Comparison of ENCODE assay signal across 22 mouse cellular contexts in genomic region chr1:185851262-185851893, GRCm38 (mm10).
A peak's percentile ranks its signal among the peaks of the same experiment; 100 is the strongest.
DNase-seq lines count a peak whose midpoint lies in the region; ATAC-seq and TF ChIP-seq lines count a peak whose summit lies in the region.
"Had no signal": no experiment of that assay in that cellular context is flagged by ENCODE, and none has a peak within 500 bp of the region (broad histone marks: within the 10 kb centered on the region; RNA-seq: fewer than 3 reads in every experiment).

No protein-coding gene starts in this region.

- H3K9ac ChIP-seq in forebrain, embryonic 14.5 days (ENCODE audit: low read length): no peak overlapping the region
- no peak overlapping the region for H3K9ac ChIP-seq in forebrain, embryonic 11.5 days (ENCODE audit: low read length)
- no peak overlapping the region for H3K9ac ChIP-seq in midbrain, embryonic 14.5 days (replicated peaks; ENCODE audit: low read length)
- H3K9ac ChIP-seq in midbrain, postnatal 0 days (replicated peaks; ENCODE audit: low read length, poor library complexity, severe bottlenecking): no peak overlapping the region
- H3K9ac ChIP-seq in limb, embryonic 13.5 days: no peak overlapping the region
- H3K9ac ChIP-seq: embryonic facial prominence, embryonic 13.5 days; forebrain, embryonic 15.5 days; hindbrain, embryonic 12.5 days had no signal

- no peak for ATAC-seq in forebrain, embryonic 14.5 days
- no peak for ATAC-seq in forebrain, embryonic 11.5 days (replicated peaks; ENCODE audit: low FRiP score)
- no peak for ATAC-seq in midbrain, embryonic 14.5 days (ENCODE audit: low FRiP score, low TSS enrichment)
- ATAC-seq in midbrain, postnatal 0 days (ENCODE audit: low FRiP score): no peak
- ATAC-seq in limb, embryonic 13.5 days (ENCODE audit: low FRiP score, low read depth): peak; percentile 75
- ATAC-seq: forebrain, embryonic 15.5 days; hindbrain, embryonic 16.5 days had no signal

- peak; percentile 24 for DNase-seq in forebrain, embryonic 14.5 days (ENCODE audit: low spot score)
- DNase-seq in forebrain, embryonic 11.5 days (ENCODE audit: low spot score): no peak
- DNase-seq in midbrain, embryonic 14.5 days: peak; percentile 8
- no peak for DNase-seq in midbrain, postnatal 0 days (ENCODE audit: low spot score)
- DNase-seq in retina, postnatal 1 day: peak; percentile 11
- no peak for DNase-seq in right cerebral cortex, postnatal 36 days (ENCODE audit: low spot score in 2 of 2)
- DNase-seq in kidney, postnatal 10 days: no peak
- DNase-seq: adrenal gland, adult 8-10 months; adrenal gland, postnatal 36 days; cerebellum, adult 11 months; cerebellum, adult 8-10 months; cerebellum, postnatal 36 days; gastrocnemius, postnatal 10 days; heart, adult 18-20 months; heart, postnatal 10 days; heart, postnatal 4 days had no signal

- no peaks in the 10 kb centered on the region for H3K9me3 ChIP-seq in forebrain, embryonic 14.5 days (replicated peaks; ENCODE audit: control insufficient read depth, low read length)
- no peaks in the 10 kb centered on the region for H3K9me3 ChIP-seq in forebrain, embryonic 11.5 days (ENCODE audit: control insufficient read depth, low read length)
- no peaks in the 10 kb centered on the region for H3K9me3 ChIP-seq in midbrain, embryonic 14.5 days (ENCODE audit: control insufficient read depth, low read length)
- H3K9me3 ChIP-seq in midbrain, postnatal 0 days (ENCODE audit: low read length): no peaks in the 10 kb centered on the region
- H3K9me3 ChIP-seq in limb, embryonic 13.5 days: no peaks in the 10 kb centered on the region
- H3K9me3 ChIP-seq: embryonic facial prominence, embryonic 13.5 days; forebrain, embryonic 15.5 days; heart, embryonic 10.5 days; hindbrain, embryonic 12.5 days had no signal

- 44% methylated on average over 5 of the region's 5 CpGs for WGBS in forebrain, embryonic 14.5 days
- WGBS in forebrain, embryonic 11.5 days: 58% methylated on average over 5 of the region's 5 CpGs
- WGBS in midbrain, embryonic 14.5 days: 74% methylated on average over 5 of the region's 5 CpGs
- WGBS in midbrain, postnatal 0 days: 73% methylated on average over 5 of the region's 5 CpGs
- 20% methylated on average over 5 of the region's 5 CpGs for WGBS in limb, embryonic 13.5 days

- H3K27me3 ChIP-seq in forebrain, embryonic 14.5 days (replicated peaks; ENCODE audit: control insufficient read depth, insufficient read depth, low read length): no peaks in the 10 kb centered on the region
- no peaks in the 10 kb centered on the region for H3K27me3 ChIP-seq in forebrain, embryonic 11.5 days (ENCODE audit: control insufficient read depth, insufficient read depth, low read length)
- H3K27me3 ChIP-seq in midbrain, embryonic 14.5 days (ENCODE audit: control insufficient read depth, insufficient read depth, low read length): no peaks in the 10 kb centered on the region
- H3K27me3 ChIP-seq in midbrain, postnatal 0 days (ENCODE audit: insufficient read depth, low read length): no peaks in the 10 kb centered on the region
- peaks cover 9% of the 10 kb centered on the region; the same call in 1 of the 2 replicates for H3K27me3 ChIP-seq in limb, embryonic 13.5 days
- H3K27me3 ChIP-seq: embryonic facial prominence, embryonic 13.5 days; forebrain, embryonic 15.5 days; hindbrain, embryonic 12.5 days had no signal

- no peak overlapping the region for H3K27ac ChIP-seq in forebrain, embryonic 14.5 days (ENCODE audit: low read depth, low read length)
- H3K27ac ChIP-seq in forebrain, embryonic 11.5 days (ENCODE audit: low read depth, low read length): no peak overlapping the region
- no peak overlapping the region for H3K27ac ChIP-seq in midbrain, embryonic 14.5 days (replicated peaks; ENCODE audit: low read depth, low read length)
- H3K27ac ChIP-seq in midbrain, postnatal 0 days (ENCODE audit: low read depth, low read length): no peak overlapping the region
- H3K27ac ChIP-seq in limb, embryonic 13.5 days: peak overlapping the region; percentile 11; the same call in 1 of the 2 replicates
- H3K27ac ChIP-seq: embryonic facial prominence, embryonic 13.5 days; forebrain, embryonic 15.5 days; heart, embryonic 10.5 days; hindbrain, embryonic 12.5 days had no signal

- no peaks in the 10 kb centered on the region for H3K4me1 ChIP-seq in forebrain, embryonic 14.5 days (ENCODE audit: control insufficient read depth, insufficient read depth, low read length)
- no peaks in the 10 kb centered on the region for H3K4me1 ChIP-seq in forebrain, embryonic 11.5 days (replicated peaks; ENCODE audit: control insufficient read depth, insufficient read depth, low read length)
- H3K4me1 ChIP-seq in midbrain, embryonic 14.5 days (ENCODE audit: control insufficient read depth, insufficient read depth, low read length): no peaks in the 10 kb centered on the region
- no peaks in the 10 kb centered on the region for H3K4me1 ChIP-seq in midbrain, postnatal 0 days (ENCODE audit: insufficient read depth, low read length)
- peaks cover 24% of the 10 kb centered on the region for H3K4me1 ChIP-seq in limb, embryonic 13.5 days
- H3K4me1 ChIP-seq: embryonic facial prominence, embryonic 13.5 days; forebrain, embryonic 15.5 days; hindbrain, embryonic 12.5 days had no signal

- H3K36me3 ChIP-seq in forebrain, embryonic 14.5 days (ENCODE audit: control insufficient read depth, insufficient read depth, low read length): no peaks in the 10 kb centered on the region
- H3K36me3 ChIP-seq in forebrain, embryonic 11.5 days (ENCODE audit: control insufficient read depth, insufficient read depth, low read length): no peaks in the 10 kb centered on the region
- H3K36me3 ChIP-seq in midbrain, embryonic 14.5 days (ENCODE audit: control insufficient read depth, insufficient read depth, low read length): no peaks in the 10 kb centered on the region
- no peaks in the 10 kb centered on the region for H3K36me3 ChIP-seq in midbrain, postnatal 0 days (ENCODE audit: insufficient read depth, low read length)
- H3K36me3 ChIP-seq in limb, embryonic 13.5 days: no peaks in the 10 kb centered on the region
- H3K36me3 ChIP-seq: embryonic facial prominence, embryonic 13.5 days; forebrain, embryonic 15.5 days; heart, embryonic 10.5 days; hindbrain, embryonic 12.5 days had no signal

- no peak overlapping the region for H3K4me2 ChIP-seq in forebrain, embryonic 14.5 days (ENCODE audit: low read length)
- H3K4me2 ChIP-seq in forebrain, embryonic 11.5 days (ENCODE audit: low read depth, low read length, severe bottlenecking): no peak overlapping the region
- H3K4me2 ChIP-seq in midbrain, embryonic 14.5 days (ENCODE audit: low read length): no peak overlapping the region
- no peak overlapping the region for H3K4me2 ChIP-seq in midbrain, postnatal 0 days (ENCODE audit: low read depth, low read length, poor library complexity, severe bottlenecking)
- H3K4me2 ChIP-seq in limb, embryonic 13.5 days (replicated peaks): no peak overlapping the region
- H3K4me2 ChIP-seq: embryonic facial prominence, embryonic 13.5 days; forebrain, embryonic 15.5 days; hindbrain, embryonic 12.5 days had no signal

- TF ChIP-seq CTCF in midbrain, postnatal 0 days (IDR thresholded peaks at IDR 0.05): no peak

- no peak overlapping the region for H3K4me3 ChIP-seq in forebrain, embryonic 14.5 days (ENCODE audit: low read depth, low read length)
- H3K4me3 ChIP-seq in forebrain, embryonic 11.5 days (ENCODE audit: low read depth, low read length): no peak overlapping the region
- H3K4me3 ChIP-seq in midbrain, embryonic 14.5 days (replicated peaks; ENCODE audit: low read depth, low read length): no peak overlapping the region
- H3K4me3 ChIP-seq in midbrain, postnatal 0 days (ENCODE audit: low read depth, low read length): no peak overlapping the region
- H3K4me3 ChIP-seq in limb, embryonic 13.5 days: no peak overlapping the region
- H3K4me3 ChIP-seq: embryonic facial prominence, embryonic 13.5 days; forebrain, embryonic 15.5 days; heart, embryonic 10.5 days; hindbrain, embryonic 12.5 days had no signal

Comparison
In these comparisons a context has a peak if more than half of its experiments do, and no peak if none do; other contexts are left out.
1. DNase-seq: peak in forebrain, embryonic 14.5 days (single experiment), midbrain, embryonic 14.5 days (single experiment) and retina, postnatal 1 day (single experiment); none in forebrain, embryonic 11.5 days (single experiment), midbrain, postnatal 0 days (single experiment), right cerebral cortex, postnatal 36 days (0 of 2) and kidney, postnatal 10 days (single experiment).